Mouse (Mus musculus): ENCODE measurements at regions not wholly inside any gene's neighbourhood (a gene's known extent, or its start where the extent isn't known, plus 50 kb on each side); places are given as distances from the start of the nearest gene placed in this dataset.

DNA sequence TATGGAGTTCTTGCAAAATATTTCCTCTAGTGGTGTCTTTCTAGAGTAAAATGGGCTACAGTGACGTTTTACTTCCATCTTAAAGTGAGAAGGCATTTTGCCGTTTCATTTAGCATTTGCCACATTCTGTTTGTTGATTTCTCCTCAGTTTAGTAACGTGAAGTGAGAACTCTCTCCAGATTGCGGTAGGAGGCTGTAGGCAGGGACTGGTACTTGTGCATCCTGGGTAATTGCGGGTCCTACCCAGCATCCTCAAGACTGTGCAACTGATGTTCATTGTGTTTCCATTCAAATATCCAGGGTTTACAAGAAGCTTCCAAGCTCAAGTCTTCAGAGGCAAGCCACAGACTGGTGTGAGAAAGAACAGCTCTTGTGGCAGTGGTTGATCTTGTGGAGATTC, 244.0 kb downstream of the Akain1 start:
- TF ChIP-seq CTCF (IDR thresholded peaks at IDR 0.05; ENCODE audit: control insufficient read depth, insufficient read depth, insufficient replicate concordance, low read depth, low read length): no peak
- TF ChIP-seq POLR2A (IDR thresholded peaks at IDR 0.05; ENCODE audit: control insufficient read depth, low read depth, low read length): no peak
